Mouse (Mus musculus): Measurements from ENCODE around the gene Iqca.

Gene Iqca

DNA sequence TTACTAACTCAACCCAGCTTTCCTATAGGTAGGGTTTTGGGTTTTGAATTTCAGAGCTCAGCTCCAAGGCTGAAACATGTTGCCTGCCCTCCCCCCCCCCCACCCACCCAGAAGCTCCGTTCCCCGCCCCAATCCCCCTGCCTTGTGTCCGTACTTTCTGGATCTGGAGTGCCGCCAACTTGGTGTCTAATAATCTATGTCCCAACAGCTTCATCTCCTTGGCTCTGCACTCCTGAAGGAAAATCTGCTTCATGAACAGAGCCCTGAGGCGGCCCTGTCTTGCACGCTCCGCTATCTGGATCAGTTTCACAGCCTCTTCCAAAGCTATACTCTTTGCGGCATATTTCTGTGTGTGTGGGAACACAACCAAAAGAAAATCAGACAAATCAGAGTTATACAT lies 13.5 kb downstream of the Iqca start:
- in situ Hi-C loops (cut with MboI, MseI), result no loop called here

DNA sequence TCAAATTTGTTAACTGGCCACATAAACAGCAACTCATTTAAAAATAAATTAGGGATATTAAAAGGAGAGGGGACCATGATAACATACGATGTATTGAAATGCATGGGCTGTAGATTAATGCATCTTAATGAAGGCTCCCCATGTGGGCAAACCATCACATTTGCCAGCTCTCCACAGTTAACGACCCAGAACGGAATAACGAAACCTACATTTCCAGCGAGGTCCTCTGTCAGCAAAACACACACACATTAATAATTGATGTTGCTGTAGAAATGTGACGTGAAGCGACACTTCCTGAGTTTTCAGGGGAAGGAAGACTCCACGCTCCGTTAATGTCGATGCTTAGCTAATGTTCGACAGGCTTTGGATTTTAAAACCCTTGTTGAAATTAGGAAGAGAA lies 20.8 kb downstream of the Iqca start:
- in situ Hi-C loops (cut with MboI, MseI), result no loop called here

DNA sequence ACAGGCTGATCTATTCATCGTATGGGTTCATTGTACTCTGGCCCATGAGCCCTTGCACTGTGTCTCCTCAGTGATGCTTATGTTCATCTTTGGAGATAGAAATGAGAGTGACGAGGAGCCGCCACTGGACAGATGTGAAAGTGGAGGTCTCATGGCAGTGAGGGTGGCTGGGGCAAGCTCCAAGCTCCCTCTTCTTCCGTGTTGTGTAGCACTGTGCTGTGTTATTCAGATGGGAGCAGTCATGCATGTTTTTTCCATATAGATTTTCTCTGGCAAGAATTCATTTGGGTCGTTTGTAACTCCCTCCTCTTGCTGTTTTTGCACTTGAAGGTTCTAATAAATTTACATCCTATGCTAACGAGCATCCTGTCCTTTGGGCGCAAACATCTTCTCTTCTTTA lies 21.2 kb downstream of the Iqca start:
- in situ Hi-C loops (cut with MboI, MseI), result no loop called here

DNA sequence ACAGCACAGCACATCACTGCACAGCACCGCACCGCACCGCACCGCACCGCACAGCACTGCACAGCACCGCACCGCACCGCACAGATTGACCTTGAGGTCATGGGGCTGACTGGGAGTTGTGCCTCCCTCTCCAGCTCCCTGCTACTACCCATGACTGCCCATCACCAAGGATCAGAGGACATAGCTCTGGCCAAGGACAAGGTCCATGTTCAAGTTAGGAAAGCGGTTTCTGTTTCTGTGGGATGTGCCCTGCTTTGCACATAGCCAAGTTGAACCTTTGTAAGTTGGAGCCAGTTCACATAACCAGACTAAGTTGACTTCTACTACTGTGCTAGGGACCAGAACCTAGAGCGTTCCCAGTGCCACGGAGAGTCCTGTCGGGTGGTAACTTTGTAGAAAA lies 28.6 kb downstream of the Iqca start:
- in situ Hi-C loops (cut with MboI, MseI), result no loop called here

DNA sequence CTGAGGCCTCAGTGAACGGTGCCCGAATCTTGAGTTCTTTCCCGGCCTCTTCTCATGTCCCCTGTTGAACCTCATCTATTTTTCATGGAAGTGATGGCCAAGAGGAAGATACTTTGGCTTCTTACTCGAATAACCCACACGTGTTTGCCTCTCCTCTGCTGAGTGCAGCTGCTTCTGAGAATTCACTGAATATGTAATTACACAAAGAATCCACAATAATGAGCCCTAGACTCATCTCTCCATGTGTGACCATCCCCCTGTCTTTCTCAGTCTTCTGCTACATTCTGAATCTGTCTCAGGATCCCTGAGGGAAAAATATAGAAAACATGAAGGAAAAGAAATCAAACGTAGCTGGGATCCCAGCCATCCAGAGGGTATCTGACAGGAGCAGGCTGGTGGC lies 32.5 kb downstream of the Iqca start:
- in situ Hi-C loops (cut with MboI, MseI), result no loop called here

DNA sequence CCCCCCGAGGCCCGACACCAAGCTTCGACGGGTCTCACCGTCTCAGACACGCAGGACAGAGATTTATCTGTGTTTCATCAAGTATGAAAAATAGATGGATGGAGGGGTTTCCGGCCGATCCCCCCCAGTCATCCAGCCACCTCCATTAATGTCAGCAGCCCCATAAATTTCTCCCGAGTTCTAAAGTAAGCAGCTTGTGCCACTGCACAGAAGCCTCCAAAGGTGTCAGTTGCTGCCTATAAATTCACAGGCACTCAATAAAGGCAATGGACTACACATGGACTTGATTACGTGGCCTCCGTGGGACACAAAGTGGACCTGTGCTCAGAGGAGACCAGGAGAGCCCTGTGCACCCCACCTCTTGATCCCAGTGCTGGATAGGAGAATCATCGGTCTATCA lies 34.0 kb downstream of the Iqca start:
- in situ Hi-C loops (cut with MboI, MseI), result no loop called here

DNA sequence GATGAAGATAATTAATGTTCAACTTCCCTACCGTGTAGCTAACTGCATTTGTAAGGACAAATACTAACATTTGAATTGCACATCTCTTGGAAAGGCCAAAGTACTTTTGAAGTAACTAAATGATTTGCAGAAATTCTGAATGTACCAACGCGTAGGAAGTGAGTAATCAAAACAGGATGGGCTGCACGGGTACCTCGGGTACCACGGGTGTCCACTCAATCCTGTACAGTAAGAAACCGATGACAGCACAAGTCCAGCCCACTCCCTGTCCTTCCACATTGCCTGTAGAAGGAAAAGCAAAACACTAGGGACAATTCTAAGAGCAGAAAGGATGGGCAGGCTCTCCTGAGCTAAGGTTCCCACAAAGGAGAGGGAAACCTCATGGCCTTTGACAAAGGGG lies 36.0 kb downstream of the Iqca start:
- in situ Hi-C loops (cut with MboI, MseI), result no loop called here

DNA sequence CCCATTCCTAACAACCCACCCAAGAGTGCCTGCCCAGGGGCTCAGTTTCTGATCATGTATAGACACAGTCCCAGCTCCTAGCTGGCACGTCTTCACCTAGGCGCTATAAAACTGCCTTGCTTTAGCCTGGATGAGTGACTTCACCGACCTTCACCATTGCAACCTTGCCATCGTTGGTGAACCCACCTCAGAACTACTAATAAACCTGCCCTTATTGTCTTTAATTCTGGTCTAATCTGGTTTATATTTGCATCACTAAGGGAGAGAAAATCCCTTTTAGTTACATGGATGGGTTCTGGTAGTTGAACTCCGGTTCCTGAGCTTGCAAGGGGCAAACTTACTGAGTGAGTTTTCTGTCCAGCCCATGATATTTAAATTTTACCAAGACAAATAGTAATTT lies 38.6 kb downstream of the Iqca start:
- in situ Hi-C loops (cut with MboI, MseI), result no loop called here

DNA sequence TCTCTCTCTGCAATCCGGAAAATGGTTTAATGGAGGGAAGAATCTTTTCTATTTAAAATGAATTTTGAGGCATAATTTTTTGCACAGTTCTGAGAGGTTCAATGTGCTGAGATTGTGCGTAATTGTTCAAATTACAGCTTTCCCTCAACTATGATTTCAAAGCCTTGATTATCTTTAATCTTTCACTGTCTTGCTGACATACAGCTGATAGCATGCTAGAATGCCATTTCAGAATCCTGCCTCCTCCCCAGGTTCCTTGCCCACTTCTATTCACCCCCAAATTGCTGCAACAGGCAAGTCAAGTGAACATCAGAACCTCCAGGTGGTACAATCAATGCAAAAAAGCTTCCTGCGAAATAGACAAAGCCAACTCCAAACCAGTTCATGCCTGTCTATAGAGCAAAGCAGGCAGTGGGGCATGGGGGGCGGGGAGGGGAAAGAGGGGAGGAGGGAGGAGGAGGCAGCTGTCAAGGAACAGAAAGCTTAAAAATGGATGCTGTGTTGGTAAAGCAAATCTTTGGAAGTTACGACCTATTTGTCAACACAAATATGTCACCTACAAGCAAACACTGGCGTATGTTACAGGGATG lies 39.5 kb downstream of the Iqca start:
- in situ Hi-C loops (cut with MboI, MseI), result no loop called here

DNA sequence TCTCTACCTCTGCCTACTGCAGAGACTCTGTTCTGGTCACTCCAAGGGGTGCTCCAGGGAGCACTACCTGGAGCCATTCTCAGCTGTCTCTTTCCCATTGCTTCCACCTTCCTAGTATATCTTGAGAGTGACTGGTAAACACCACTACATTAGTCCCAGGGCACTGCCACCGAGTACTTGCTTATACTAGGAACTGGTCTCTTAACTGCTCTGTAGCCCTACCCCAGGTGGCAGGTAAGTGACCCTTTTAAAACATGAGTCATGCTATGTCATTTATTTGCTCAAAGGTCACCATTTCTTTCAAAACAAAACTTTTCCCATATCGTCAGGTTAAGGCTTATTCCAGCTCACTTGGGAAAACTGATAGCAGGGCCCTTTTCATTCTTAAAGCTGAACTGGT lies 40.5 kb downstream of the Iqca start:
- in situ Hi-C loops (cut with MboI, MseI), result no loop called here

DNA sequence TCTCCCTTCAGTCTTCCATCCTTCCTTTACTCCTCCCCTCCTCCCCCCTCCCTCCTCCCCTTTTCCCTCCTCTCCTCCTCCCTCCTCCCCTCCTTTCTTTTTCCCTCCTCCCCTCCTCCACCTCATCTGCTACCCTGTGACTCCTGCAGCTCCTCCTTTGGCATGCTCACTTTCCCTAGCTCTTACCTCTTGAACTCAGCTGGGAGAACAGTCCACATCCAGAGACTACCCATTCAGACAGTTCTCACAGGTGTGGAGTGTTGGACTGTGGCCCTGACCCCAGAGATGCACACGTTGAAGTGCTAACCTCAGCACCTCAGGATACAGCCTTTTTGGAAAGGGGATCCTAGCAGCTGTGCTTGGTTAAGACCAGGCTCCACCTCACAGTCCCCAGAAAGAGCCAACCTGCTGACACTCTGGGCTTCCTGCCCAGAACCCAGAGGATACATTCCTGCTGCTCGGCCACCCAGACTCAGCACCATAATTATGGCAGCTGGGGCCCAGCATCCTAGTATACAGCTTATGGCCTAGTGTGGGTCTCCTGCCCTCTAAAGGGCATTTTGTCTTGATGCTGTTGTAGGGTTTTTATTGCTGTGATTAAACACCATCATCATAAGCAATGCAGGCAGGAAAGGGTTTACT lies 41.9 kb downstream of the Iqca start:
- in situ Hi-C loops (cut with MboI, MseI), result no loop called here

DNA sequence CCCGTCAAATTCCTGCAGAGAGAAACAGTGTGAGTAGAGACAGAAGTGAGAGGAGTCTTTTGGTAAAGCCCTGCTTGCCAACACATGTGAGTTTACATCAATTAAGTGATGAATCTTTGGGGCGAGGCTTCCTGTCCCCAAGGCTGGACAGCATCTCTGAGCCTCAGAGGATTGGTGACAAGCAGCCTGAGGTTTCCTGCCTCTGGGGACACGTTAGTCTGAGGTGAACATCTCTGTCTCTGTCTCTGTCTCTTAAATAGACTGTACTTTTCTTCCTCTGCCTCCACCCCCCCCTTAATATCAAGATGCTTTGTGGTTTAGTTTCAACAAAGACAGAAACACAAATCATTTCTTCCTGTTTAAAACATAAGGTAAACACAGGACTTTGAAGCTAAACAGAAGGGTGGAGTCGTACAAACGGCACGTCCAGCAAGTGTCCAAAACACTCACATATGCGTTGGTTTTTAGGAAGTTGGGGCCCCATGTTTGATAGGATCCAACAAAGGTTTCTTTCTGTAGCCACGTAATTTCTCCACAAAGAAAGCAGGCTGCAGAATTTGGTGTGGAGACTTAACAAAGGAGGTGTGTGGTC lies 49.2 kb downstream of the Iqca start:
- in situ Hi-C loops (cut with MboI, MseI), result no loop called here

DNA sequence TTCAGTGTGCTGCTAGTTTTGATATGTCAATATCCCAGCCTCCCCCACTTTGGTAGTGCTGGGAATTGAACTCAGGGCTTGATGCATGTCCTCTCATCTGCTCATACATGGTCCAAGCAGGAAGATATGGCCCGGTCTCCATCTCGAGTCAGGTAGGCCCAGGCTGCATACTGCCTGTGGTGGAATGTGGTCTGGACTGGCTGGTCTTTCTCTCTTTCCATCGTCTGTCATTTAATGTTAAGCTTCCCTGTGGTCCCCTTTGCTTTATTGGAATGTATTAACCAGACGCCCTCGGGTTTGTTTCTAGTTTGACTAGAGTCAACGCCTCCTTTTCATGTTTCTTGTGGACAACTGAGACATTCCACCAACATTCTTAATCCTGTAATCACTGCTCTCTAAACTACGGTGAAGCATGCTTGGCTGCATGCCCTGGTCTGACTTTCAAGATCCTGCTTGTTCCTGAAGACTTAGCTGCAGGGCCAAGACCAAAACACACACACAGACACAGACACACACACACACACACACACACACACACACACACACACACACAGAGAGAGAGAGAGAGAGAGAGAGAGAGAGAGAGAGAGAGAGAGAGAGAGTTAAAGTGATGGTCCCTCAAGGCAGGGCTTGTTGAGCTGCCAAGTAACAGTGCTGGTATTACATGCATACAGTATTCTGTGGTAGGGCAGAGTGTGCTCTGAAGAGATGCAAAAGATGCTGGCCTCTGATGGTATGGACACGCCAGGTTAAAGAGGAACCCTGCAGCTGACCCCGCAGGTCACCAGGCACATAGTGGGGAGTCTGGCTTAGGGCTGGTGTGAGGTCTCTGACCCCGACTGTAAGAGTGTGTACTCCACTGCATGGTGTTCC lies 52.6 kb downstream of the Iqca start:
- in situ Hi-C loops (cut with MboI, MseI), result no loop called here

DNA sequence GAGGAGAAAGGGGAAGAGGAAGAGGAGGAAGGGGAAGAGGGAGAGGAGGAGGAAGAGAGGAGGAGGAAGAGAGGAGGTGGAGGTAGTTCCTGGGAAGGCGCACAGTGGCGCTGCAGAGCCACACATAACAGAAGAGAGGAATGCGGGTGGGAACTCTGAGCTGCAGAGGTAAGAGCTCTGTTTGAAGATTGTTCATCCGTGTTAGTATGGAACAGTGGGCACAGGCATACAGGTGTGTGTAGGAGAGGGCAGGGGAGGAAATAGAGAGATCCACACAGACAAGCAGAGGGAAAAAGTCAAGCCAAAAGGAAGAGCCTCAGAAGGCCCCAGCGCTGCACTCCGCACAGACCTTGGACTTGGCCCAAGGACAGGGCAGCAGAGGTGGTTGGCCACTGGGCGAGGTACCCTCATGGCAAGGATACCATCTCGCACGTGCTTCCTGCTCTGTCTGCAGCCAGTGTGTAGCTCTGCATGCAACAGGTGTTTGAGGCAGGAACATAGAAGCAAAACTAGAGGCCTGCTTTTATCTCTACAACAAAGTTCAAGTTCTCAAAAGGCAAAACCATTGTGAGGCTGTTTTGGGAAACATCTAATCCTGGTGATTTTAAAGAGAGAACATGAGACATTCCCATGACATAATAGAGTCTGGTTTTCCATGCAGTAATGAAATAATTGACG lies 60.2 kb downstream of the Iqca start:
- in situ Hi-C loops (cut with MboI, MseI), result loop anchor here (10.0 kb wide), 1 partner anchor 1852 kb away; no protein-coding TSS in a partner anchor

DNA sequence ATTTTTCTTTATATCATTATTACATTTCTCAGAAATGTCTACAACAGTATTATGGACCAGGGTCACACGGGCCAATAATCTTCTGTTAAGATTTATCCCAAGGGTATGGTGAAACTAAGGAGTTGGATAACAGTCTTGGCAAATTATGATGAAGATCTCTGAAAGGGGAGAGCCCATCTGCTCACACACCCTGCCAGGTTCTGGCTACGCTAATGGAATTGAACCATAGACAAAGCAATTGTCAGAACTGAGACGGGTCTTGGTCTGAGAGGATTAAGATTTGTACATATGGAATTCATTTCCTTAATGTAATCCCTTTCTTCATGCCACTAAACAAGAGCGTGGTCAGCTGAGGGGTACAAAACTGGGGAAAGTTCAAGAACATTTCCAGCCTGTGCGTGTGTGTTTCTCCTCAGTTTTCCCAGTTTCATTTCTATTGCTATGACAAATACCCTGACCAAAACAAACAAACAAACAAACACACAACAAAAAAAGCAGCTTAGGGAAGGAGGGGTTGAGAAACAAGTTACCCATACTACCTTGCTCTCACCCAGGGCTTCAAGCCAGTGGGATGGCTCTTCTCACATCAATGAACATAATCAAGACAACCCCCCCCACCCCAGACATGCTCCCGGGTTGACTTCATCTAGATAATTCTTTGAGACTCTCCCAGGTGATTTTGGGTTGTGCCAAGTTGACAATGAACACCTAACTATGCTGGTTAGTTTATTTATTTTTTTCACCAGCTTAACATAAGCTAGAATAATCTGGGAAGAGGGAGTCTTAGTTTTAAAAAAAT lies 64.8 kb downstream of the Iqca start:
- in situ Hi-C loops (cut with MboI, MseI), result no loop called here

DNA sequence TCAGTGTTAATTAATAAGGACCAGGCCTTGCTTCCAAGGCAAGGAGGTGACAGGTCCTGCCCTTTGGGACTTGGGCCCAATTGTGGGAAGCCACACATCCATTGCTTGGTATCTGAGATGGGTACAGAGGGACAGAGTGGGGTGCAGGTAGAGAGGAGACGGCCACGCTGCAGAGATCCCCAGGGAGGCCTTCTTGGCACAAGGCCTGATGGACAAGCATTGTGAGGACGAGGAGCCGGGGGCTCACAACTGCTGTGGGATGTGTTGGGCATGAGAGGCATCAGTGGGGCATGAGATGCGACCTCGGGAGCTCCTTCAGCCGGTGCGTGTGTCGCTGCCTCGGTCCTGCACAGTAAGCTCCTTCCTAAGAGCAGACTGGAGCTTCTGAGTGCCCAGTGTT lies 66.7 kb downstream of the Iqca start:
- in situ Hi-C loops (cut with MboI, MseI), result no loop called here

DNA sequence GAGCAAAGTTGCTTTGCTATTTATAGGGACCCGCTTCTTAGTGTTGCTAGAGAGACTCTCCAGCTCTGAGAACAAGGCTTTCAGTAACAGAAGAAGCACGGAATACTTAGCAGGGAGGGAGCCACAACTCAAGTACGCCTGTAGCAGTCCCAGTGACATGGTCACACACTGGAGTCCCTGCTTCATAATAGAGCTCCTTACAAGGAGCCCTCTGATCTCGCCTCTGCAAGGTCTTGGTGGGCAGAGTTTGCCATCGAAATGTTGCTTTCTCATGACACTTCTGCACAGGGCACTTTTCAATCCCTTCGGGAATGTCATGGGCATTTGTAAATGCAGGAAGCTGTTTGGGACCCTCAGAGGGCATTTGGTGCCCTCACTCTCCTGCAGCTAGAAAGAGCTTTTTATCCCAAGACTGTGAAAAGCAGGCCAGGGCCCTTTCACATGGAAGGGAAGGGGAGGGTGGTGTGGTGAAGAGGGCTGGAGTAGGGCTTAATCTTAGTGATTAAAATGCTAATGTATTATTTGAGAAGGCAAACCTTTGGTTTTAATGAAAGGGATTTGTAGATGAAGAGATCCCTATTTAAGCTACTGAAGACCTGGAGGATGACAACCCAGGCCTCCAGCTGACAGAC lies 67.6 kb downstream of the Iqca start:
- in situ Hi-C loops (cut with MboI, MseI), result no loop called here

DNA sequence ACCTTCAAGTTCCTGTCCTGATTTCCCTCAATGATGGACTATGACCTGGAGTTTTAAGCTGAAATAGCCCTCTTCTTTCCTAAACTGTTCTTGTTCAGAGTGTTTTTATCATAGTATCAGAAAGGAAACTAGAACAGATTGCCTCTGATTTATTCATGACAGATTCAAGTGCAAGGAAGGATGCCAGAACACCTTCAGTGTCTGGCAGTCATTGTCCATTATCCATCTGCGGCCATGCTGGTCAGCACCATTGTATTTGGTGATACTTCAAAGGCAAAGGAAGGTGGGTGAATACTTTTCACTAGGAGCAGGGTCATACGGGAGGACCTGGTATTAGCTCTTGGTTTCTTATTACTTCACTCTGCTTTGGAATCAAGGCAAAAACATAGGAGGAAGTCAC lies 76.9 kb downstream of the Iqca start:
- in situ Hi-C loops (cut with MboI, MseI), result no loop called here

DNA sequence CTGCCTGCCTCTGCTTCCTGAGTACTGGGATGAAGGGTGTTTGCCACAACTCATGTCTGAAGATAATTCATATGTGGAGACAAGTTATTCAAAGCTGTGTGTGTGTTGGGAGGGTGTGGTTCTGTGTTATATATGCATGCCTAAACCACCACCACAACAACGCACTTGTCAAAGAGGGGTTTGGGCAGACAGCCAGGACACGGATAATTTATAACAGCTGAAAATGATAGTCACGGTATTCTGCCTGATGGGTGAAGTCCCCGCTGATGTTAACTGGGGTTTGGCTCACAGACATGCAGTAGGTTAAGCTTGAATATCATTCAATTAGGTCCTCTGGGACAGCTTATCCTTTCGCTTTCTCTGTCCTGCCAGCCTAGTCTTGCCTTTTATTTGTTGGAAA lies 78.4 kb downstream of the Iqca start:
- in situ Hi-C loops (cut with MboI, MseI), result no loop called here

DNA sequence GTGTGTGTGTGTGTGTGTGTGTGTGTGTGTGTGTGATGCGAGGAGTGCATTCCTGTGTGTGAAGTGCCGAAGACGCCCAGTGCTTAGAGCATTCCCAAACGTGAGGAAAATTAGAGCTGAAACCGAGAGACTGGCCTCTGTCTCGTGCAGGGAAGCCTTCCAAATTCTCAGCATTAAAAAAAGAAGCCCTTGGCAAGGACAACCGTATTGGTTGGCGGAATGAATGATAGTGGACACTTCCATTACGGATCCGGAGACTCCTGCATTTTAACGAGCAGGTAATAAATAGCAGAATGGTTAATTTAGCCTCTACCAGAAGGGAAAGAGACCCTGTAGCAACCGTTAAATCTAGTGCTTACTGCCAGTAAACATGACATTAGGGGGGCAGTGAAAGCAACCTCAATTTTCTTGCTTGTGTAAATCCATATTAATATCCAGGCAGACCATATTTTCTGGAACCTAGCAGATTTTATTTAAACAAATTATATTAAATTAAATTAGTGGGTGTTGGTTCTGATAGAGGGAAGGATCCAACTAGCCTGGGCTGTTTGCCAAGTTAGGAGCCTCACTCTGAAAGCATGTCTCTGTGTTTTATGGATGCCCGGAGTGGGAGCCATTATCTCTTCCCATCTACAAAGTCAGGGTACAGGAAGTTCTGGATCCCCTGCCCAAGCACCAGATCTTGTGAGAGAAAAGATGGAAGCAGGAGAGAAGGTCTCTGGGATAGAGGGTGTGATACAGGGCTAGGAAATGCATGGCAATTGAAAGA lies 81.2 kb downstream of the Iqca start:
- in situ Hi-C loops (cut with MboI, MseI), result no loop called here
